Mouse (Mus musculus): ENCODE data around the gene Dcaf5. TPM values are rescaled to one million over a fixed set of nuclear protein-coding genes. Genes with fewer than 3 reads are reported as not detected.
A peak's percentile ranks its signal among the peaks of the same experiment; 100 is the strongest.

The Dcaf5 gene
- total RNA-seq, 2 experiments from 2014 or later, result 30.9 to 35.0 TPM

DNA sequence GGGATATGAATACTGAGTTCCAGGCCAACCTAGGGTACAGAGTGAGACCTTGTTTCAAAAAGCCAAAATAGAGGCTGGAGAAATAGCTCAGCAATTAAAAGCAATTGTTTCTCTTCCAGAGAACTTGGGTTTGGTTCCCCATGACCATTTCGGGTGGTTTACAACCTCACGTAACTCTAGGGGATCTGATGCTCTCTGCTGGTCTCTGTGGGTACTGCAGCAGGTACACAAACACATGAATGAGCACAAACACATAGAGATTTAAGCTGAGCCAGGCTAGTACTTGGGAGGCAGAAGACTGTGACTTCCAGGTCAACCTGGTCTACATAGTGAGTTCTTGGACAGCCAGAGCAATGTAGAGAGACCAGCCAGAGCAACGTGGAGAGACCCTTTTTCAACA, 28.6 kb downstream of the Dcaf5 start:
- peak; percentile 30 for DNase-seq

- DNase-seq, result peak; percentile 73
Observed at GRCm38 (mm10) chr12:80406650-80407049, 29.8 kb downstream of the Dcaf5 start.

DNA sequence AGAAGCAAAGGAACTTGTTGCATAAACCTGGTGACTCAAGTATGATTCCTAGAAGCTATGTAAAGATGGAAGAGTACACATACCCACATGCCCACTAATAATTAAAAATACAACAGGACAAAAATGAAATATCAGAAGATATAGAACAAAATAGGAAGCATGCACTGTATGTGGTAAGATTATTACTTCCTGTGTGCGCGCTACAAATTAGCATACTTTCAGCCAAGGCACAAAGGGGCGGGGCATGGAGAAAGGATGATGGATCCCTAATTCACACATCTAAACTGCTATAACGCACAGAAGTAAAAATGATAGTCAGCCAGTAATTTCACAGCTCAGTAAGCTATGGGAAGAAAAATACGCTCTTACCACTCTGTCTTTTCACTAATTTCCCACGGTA, 32.3 kb downstream of the Dcaf5 start:
- no peak for DNase-seq

DNA sequence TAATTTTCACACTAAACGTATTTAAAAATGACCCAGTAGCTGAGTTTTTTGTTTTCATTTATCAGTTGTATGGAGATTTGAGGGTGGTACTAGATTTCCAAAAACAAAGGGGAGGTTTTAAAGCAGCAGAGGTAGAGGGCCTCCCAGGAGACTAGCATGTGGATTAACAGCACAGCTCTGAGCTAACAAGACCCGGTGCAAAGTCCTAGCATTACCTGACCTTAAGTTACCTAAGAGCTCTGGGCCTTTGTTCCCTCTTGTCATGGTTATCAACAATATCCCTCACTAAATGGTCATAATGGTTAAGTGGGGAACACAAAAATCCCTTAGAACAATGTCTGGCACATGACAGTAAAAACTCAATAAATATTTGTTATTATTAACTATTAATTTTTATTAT, 37.3 kb downstream of the Dcaf5 start:
- DNase-seq, result no peak

DNA sequence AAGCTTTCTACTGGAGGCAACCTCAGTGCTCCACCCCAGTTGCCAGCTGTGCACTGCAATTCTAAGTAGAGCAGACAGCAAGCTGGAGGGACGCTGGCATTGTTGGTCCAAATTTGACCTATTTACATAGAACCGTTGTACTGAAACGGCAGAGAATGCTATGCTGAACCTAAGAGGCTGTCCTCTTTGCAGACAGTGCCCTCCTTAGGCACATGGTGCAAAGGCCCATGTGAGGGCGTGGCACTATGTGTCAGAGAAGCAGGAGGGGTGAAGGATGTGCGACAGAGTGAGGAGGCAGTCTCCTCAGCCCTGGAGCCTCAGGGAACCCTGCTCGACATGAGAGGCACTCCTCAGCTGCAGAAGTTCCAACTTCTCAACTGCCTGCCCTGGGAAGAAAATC, 40.0 kb downstream of the Dcaf5 start:
- DNase-seq, result no peak

DNA sequence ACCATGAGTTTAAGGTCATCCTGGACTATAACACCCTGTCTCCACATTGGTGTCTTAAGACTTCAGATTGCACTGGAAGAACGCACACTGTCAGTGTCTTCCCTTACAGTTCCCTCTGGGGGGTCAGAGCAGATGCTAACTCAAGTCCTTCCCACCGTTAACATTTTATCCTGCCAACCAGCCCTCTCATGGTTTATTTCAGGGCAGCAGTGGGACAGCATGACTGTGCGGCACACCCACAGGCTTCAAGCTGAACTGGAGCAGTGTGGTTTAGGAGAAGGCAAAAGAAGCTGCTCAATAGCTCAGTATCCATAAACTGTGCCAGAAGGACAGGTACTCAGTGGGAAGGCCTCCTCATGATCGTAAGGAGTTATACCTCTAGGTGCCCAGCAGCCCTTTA, 41.1 kb downstream of the Dcaf5 start:
- DNase-seq, result no peak

- peak; percentile 52 for DNase-seq
Observed at GRCm38 (mm10) chr12:80394045-80394444, 42.4 kb downstream of the Dcaf5 start.

- no peak for DNase-seq
Observed at GRCm38 (mm10) chr12:80389448-80389847, 47.0 kb downstream of the Dcaf5 start.

- no peak for DNase-seq
Observed at GRCm38 (mm10) chr12:80387326-80387725, 49.1 kb downstream of the Dcaf5 start.

- DNase-seq, result no peak
Observed at GRCm38 (mm10) chr12:80385361-80385760, 51.0 kb downstream of the Dcaf5 start.

- DNase-seq, result no peak
Observed at GRCm38 (mm10) chr12:80383478-80383877, 52.9 kb downstream of the Dcaf5 start.

- DNase-seq, result no peak
Observed at GRCm38 (mm10) chr12:80382794-80383193, 53.6 kb downstream of the Dcaf5 start.

DNA sequence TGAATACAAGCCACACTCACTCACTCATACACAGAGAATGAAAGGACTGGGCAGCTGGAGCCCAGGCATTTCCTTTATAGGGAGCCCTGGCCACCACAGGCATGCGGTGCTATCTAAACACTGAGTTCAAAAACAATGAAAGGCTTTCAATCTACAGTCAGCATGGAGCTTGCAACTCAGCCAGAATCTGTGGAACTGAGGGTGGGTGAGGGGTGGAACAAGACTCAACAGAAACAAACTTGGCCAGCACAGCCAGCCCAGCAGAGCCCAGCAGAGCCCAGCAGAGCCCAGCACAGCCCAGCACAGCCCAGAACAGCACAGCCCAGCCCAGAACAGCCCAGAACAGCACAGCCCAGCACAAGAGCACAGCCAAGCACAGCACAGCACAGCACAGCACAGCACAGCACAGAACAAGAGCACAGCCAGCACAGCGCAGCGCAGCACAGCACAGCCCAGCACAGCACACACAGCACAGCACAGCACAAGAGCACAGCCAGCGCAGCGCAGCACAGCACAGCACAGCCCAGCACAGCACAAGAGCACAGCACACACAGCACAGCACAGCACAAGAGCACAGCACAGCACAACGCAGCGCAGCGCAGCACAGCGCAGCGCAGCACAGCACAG, 56.5 kb downstream of the Dcaf5 start:
- DNase-seq, result no peak

DNA sequence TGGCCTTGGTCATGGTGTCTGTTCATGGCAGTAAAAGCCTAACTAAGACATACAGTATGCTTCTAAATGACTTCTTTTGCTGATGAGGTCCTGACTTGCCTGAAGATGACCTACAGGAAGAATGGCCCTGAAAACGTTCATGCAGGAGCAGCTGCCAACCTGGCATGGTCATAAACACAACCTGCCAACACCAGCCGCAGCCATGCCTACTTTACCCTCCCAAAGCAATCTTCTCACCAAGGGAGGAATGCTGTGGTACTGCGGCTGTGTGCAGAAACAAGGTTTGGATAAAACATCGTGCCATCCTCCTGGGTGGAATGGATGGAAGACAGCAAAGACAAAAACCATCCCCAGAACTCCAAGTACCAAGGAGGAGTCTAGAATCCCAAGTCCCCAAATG, 57.0 kb downstream of the Dcaf5 start:
- peak; percentile 25 for DNase-seq

DNA sequence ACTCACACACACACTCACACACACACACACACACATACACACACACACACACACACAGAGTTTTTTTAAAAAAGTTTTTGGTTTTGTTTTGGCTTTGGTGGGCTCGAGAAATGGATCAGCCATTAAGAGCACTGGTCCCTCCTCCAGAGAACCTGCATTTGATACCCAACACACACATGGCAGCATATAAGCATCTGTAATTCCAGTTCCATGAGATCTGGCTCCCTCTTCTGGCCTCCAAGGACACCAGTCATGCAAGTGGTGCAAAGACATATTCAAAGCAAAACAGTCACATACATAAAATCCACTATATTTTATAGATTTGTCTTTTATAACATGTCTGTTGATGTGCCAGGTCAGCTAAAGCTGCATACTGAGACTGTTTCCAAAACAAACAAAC, 58.8 kb downstream of the Dcaf5 start:
- no peak for DNase-seq

DNA sequence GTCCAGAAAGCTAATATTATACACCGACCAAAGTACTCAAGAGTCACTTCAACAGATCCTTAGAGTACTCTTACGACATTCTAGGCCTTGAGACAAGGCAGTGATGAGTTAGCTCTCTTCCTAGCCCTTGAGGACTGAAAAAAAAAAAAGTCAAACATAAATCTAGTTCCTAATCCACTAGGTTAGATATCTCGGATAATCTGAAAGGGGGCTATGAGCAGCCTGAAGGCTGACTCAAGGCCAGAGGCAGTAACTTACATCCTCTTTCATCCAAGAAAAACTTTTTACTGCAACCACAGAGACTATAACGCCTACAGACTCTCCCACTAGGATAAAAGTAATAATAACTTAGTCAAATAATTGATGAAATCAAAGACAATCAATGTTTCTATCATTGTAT, 60.7 kb downstream of the Dcaf5 start:
- DNase-seq, result no peak

GRCm38 (mm10) chr12:80374736-80375135, 61.7 kb downstream of the Dcaf5 start:
- no peak for DNase-seq

- DNase-seq, result no peak
Observed at GRCm38 (mm10) chr12:80372946-80373345, 63.5 kb downstream of the Dcaf5 start.

DNA sequence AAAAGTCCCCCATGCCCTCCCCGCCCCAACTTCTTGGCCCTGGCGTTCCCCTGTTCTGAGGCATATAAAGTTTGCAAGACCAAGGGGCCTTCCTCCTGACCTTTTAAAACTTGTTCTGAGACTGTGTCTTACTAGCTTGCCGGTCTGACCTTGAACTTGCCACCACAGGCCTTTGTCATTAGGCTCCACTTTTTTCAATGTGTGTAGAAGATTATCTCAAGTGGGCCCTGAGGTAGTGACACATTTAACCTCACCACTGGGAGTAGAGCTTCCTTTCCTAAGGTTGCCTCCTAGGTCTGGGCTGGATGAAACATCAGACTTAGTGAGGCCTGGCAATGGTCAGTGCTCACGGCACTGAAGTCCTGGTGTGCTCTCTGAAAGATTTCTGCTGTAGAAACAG, 69.2 kb downstream of the Dcaf5 start:
- no peak for DNase-seq

GRCm38 (mm10) chr12:80366004-80366480, 70.4 kb downstream of the Dcaf5 start:
- peak; percentile 16 for DNase-seq

DNA sequence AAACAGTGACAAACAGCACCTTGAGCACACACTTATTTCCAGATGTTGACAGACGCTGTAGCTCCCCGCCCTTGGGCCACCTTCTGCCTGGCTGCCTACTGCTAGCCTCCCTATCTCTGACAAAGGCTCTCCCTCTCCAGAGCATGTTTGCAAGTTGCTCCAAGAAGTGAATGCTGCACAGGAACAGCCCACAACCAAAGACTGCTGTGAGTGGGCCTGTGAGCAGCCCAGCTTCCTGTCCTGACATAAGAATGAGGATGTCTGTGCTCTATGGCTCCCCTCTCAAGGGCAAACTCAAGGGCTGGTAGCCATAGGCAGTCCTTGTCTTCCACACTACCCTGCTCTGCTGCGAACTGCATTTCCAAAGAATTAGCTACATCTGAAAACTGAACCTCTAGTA, 71.1 kb downstream of the Dcaf5 start:
- DNase-seq, result no peak

DNA sequence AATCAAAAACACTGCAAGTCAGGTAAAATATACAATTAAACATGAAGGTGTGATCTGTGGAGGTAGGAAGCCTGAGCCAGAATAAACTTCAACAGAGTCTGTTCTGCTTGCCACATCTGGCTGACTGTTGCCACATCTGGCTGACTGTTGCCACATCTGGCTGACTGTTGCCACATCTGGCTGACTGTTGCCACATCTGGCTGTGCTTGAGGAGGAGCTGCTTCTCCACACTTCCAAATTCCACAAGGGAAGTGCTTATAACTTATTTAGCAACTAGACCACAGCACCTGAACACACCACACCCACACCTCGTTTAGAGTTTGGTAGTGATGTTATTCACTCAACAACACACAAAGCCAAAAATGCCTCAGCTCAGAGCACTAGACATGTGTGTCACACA, 74.7 kb downstream of the Dcaf5 start:
- DNase-seq, result no peak

DNA sequence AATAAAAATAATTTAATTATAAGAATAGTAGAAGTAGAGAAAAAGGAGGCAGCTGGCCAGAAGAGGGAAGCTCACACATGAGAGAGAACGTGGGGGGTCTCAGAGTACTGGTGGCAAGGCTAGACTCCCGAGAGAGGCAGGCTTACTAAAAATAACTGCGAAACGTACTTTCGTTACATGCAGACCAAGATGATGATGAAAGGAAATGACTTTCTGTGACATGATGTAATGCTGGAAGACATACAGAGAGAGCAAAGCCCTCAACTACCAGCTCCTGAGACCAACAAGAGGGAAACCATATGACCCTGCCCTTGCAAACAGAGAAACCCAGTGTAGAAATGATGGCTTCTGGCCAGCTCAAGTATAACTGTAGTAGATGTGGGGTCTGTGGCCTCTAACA, 76.1 kb downstream of the Dcaf5 start:
- DNase-seq, result no peak

DNA sequence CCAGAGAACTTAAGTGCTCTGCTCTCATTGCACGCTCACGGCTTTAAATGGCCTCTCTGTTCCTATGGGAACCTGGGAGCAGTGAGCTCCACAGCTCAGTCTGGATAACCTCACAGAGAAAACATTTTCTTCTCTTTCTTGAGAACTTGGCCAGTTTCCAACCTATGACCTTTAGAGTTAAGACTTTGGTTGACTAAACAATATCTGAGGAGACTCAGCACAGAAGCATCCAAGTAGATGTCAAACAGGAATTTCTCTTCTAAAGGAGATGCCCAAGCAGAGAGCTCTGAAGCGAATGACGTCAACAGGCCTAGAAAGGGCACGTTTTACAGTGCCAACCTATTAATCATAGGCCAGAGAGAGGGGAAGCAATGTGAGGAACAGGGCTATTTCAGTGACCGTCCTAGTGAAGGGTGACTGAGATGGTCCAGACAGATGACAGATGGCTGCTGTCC, 91.6 kb downstream of the Dcaf5 start:
- peak; percentile 40 for DNase-seq

GRCm38 (mm10) chr12:80340936-80341335, 95.5 kb downstream of the Dcaf5 start:
- no peak for DNase-seq

Data from adrenal gland, postnatal 10 days (tissue).